Mouse (Mus musculus): Measurements from ENCODE around the gene Casp9. TPM values are rescaled to one million over a fixed set of nuclear protein-coding genes. Genes with fewer than 3 reads are reported as not detected.

The Casp9 gene
- total RNA-seq (2023) = 10 to 100 TPM; 27.7 to 30.9 TPM

GRCm38 (mm10) chr4:141793282-141794151, at the start of gene Casp9:
Gene Casp9 (plus strand): TSS chr4:141793612.

GRCm38 (mm10) chr4:141746578-141747346, 46.6 kb upstream of the Casp9 start, which contains the start of gene Agmat:
Gene Agmat (plus strand): TSS chr4:141746672.

GRCm38 (mm10) chr4:141790524-141790990, 2.9 kb upstream of the Casp9 start, which contains the start of gene Dnajc16:
Gene Dnajc16 (minus strand): TSS chr4:141790931.

GRCm38 (mm10) chr4:141826060-141826459, 32.6 kb downstream of the Casp9 start, which contains the start of gene Cela2a:
Gene Cela2a (minus strand): TSS chr4:141826160.

GRCm38 (mm10) chr4:141845999-141846398, 52.6 kb downstream of the Casp9 start, which contains the start of gene Ctrc:
Gene Ctrc (minus strand): TSS chr4:141846359.

Other genes starting within 250 kb of the Casp9 start
- gene Fblim1, start 187.5 kb upstream of the Casp9 start, total RNA-seq (2023) = 1 to 10 TPM; 6.3 to 6.5 TPM
- gene Tmem82, start 175.0 kb upstream of the Casp9 start, total RNA-seq (2023) = under 1 TPM in 1 of 2 experiments, not detected in 1; 0.70 TPM
- gene Slc25a34, start 169.8 kb upstream of the Casp9 start, total RNA-seq (2023) = under 1 TPM; 0.39 to 0.42 TPM
- 10 to 100 TPM; 84.6 to 96.6 TPM for gene Plekhm2, start 128.7 kb upstream of the Casp9 start, total RNA-seq (2023)
- 1 to 10 TPM; 1.6 to 4.5 TPM for gene Rsc1a1, start 108.0 kb upstream of the Casp9 start, total RNA-seq (2023)
- 100 to 1,000 TPM in 1 of 2 experiments, 10 to 100 TPM in 1; 86.3 to 109 TPM for gene Ddi2, start 70.2 kb upstream of the Casp9 start, total RNA-seq (2023)
- gene Agmat, start 46.9 kb upstream of the Casp9 start, total RNA-seq (2023) = not detected
- 10 to 100 TPM; 10.7 to 13.2 TPM for gene Dnajc16, start 2.7 kb upstream of the Casp9 start, total RNA-seq (2023)
- 1 to 10 TPM in 1 of 2 experiments, not detected in 1; 2.8 TPM for gene Cela2a, start 32.5 kb downstream of the Casp9 start, total RNA-seq (2023)
- gene Ctrc, start 52.7 kb downstream of the Casp9 start, total RNA-seq (2023) = not detected
- gene Efhd2, start 81.3 kb downstream of the Casp9 start, total RNA-seq (2023) = 100 to 1,000 TPM; 233 to 254 TPM
- 1 to 10 TPM; 1.5 to 1.6 TPM for gene Fhad1, start 221.5 kb downstream of the Casp9 start, total RNA-seq (2023)

Data from monocyte, adult 59 days (primary cell).